In the genomic region with DNA sequence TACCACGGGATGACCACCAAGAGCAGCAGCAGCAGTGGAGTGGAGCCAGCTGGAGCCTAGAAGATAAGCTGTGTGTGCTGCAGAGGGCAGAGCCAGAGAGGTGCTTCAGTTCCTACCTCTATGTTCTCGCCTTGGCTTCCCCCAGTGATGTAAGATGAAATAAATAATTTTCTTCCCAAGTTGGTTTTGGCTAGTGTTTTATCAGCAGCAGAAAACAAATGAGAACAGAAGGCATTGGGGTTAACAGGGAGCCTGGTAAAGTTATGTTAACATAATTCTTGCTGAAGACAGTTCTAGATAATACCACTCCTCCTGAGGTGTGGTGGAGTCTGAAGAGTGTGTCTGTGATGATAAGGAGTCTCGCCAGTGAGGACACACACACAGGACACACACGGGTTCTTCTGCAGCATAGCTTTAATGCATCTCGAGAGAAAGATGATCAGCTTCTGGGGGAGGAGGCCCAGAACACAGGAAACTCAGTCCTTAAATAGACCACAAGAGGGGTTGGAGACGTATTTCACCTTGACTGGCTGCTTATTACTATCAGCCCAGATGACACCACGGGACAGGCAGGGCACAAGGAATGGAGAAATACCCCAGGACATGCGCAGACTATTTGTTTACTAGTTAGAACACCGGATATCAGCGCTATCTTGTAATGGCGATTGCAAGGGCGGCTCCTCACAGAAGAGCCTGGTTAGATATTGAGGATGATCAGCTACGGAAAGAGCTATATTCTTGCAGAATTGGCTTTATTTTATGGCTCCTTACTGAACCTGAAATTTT, we compare ENCODE assay signal across 22 mouse cellular contexts. TPM values are rescaled to one million over a fixed set of nuclear protein-coding genes. Genes with fewer than 3 reads are reported as not detected.
"Had no signal": no experiment of that assay in that cellular context is flagged by ENCODE, and none has a peak within 500 bp of the region (broad histone marks: within the 10 kb centered on the region; RNA-seq: fewer than 3 reads in every experiment).

No protein-coding gene starts in this region.

RNA-seq across cellular contexts. Expression of a gene that starts 14.9 kb away (rescaled TPM):
- polyA plus RNA-seq: liver, adult 2 months; macrophage; midbrain, embryonic 11.5 days had no signal

RNA-seq across cellular contexts. Expression of a gene that starts 23.2 kb away (rescaled TPM):
- total RNA-seq: layer of hippocampus, adult 8-10 months; layer of hippocampus, postnatal 10 days; layer of hippocampus, postnatal 36 days; left cerebral cortex, adult 2 months; left cerebral cortex, postnatal 10 days; left cerebral cortex, postnatal 36 days; liver, adult 2 months; midbrain, postnatal 0 days had no signal
- polyA plus RNA-seq: kidney, embryonic 15.5 days; limb, embryonic 11.5 days; liver, adult 2 months; lung, embryonic 14.5 days; lung, postnatal 0 days; macrophage; midbrain, embryonic 11.5 days; midbrain, embryonic 14.5 days; midbrain, postnatal 0 days; neural tube, embryonic 11.5 days; neural tube, embryonic 14.5 days; small intestine, adult 2 months; spleen, adult 2 months; stomach, embryonic 16.5 days; testis, adult 2 months; urinary bladder, adult 2 months had no signal
